Mouse (Mus musculus) cerebellum, adult 2 months (tissue): ENCODE results near the gene Hnrnpul2.
"Not testable (repeated sequence)": the region's sequence is repeated elsewhere in the genome, so short reads cannot be mapped to it uniquely, and the experiment has no call there.

Source experiments
- CTCF ChIP-seq: fragments of 200-500 bp; IDR thresholded peaks from 2 replicates; pipeline ENCODE4 v1.5.1; 2011; ENCODE audit warnings: low read depth, mild to moderate bottlenecking, control low read depth, low read length, moderate library complexity, borderline replicate concordance; ENCODE audit not compliant: insufficient read depth
- POLR2A ChIP-seq: fragments of 200-500 bp; IDR thresholded peaks from 2 replicates; pipeline ENCODE4 v1.6.1; 2011; ENCODE audit warnings: low read length, control low read depth, borderline replicate concordance; ENCODE audit not compliant: insufficient read depth

DNA sequence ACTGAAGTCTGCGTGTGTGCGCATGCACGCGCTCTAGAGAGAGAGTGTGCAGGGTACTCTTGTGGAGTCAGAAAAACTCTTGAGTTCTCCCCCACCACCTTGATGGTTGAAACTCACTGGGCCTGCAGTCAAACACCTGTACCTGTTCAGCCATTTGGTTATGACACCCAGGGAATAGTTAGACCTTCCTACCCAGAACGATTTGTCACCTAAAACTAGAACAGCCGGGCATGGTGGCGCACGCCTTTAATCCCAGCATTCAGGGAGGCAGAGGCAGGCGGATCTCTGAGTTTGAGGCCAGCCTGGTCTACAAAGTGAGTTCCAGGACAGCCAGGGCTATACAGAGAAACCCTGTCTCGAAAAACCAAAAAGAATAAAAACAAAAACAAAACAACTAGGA, 16.5 kb downstream of the Hnrnpul2 start:
- TF ChIP-seq CTCF, POLR2A: not testable (repeated sequence)
